Mouse (Mus musculus) lung, embryonic 15.5 days (tissue): Measurements from ENCODE around the gene Ccdc187. TPM values are rescaled to one million over a fixed set of nuclear protein-coding genes. Genes with fewer than 3 reads are reported as not detected.
A peak's percentile ranks its signal among the peaks of the same experiment; 100 is the strongest.

Experiments
- ATAC-seq: fragments of 200-750 bp; cut with Nextera tagmentation; 2 replicates; pipeline ENCODE4 v1.8.0; 2017; ENCODE audit warnings: moderate number of reproducible peaks, borderline replicate concordance; ENCODE audit not compliant: low FRiP score, low TSS enrichment; ENCODE audit errors: extremely low read depth
- H3K27ac ChIP-seq: fragments of 300-500 bp; sonication (generic); 2 replicates; pipeline ENCODE4 v1.5.1; 2015; ENCODE audit warnings: moderate library complexity, mild to moderate bottlenecking, inconsistent platforms
- H3K27me3 ChIP-seq: fragments of 300-500 bp; sonication (generic); 2 replicates; pipeline ENCODE4 v1.6.1; 2015; ENCODE audit warnings: inconsistent platforms
- H3K36me3 ChIP-seq: fragments of 300-500 bp; sonication (generic); 2 replicates; pipeline ENCODE4 v1.6.1; 2015; ENCODE audit warnings: inconsistent platforms
- H3K4me1 ChIP-seq: fragments of 300-500 bp; sonication (generic); 2 replicates; pipeline ENCODE4 v1.6.1; 2015; ENCODE audit warnings: inconsistent platforms
- H3K4me2 ChIP-seq: fragments of 300-500 bp; sonication (generic); 2 replicates; pipeline ENCODE4 v1.6.1; 2015; ENCODE audit warnings: inconsistent platforms, mild to moderate bottlenecking, moderate library complexity
- H3K4me3 ChIP-seq: fragments of 300-500 bp; sonication (generic); 2 replicates; pipeline ENCODE4 v1.5.1; 2015; ENCODE audit warnings: mild to moderate bottlenecking, inconsistent platforms
- H3K9ac ChIP-seq: fragments of 300-500 bp; sonication (generic); 2 replicates; pipeline ENCODE4 v1.6.1; 2015; ENCODE audit warnings: inconsistent platforms
- H3K9me3 ChIP-seq: fragments of 300-500 bp; sonication (generic); 2 replicates; pipeline ENCODE4 v1.6.1; 2016; ENCODE audit warnings: inconsistent platforms
- WGBS: fragments of 180-500 bp; shearing (Covaris S2); methylation state at CpG from one replicate; pipeline ENCODE4 v1.1.7; 2015; 5-methylcytosine and 5-hydroxymethylcytosine counted together
- polyA plus RNA-seq: library from polyadenylated mRNA; unstranded; fragments of >200 nt; fragmentation: Nextera tagmentation; extraction: Ambion mirVana; gene quantifications from 2 replicates; pipeline ENCODE4 v1.2.1, GENCODE M21; 2015

Gene Ccdc187
- polyA plus RNA-seq, 1 experiment from 2014 or later, result 0.34 TPM

GRCm38 (mm10) chr2:26264646-26265045, 29.7 kb downstream of the Ccdc187 start:
- WGBS, result 56% methylated on average over 4 of the region's 4 CpGs
- no peak for ATAC-seq
- H3K4me2 ChIP-seq, result no peak overlapping the region
- H3K4me3 ChIP-seq, result no peak overlapping the region
- H3K27me3 ChIP-seq, result no peaks in the 10 kb centered on the region
- H3K27ac ChIP-seq, result no peak overlapping the region
- no peak overlapping the region for H3K9ac ChIP-seq
- H3K4me1 ChIP-seq, result no peaks in the 10 kb centered on the region
- no peaks in the 10 kb centered on the region for H3K36me3 ChIP-seq
- H3K9me3 ChIP-seq, result no peaks in the 10 kb centered on the region

GRCm38 (mm10) chr2:26257315-26258096, 36.9 kb downstream of the Ccdc187 start:
- no peak overlapping the region for H3K4me3 ChIP-seq
- no peak for ATAC-seq
- no peaks in the 10 kb centered on the region for H3K9me3 ChIP-seq
- H3K9ac ChIP-seq, result no peak overlapping the region
- H3K36me3 ChIP-seq, result no peaks in the 10 kb centered on the region
- no peaks in the 10 kb centered on the region for H3K27me3 ChIP-seq
- 0 out of 2 replicates have a peak, but pooled peaks cover 3% of the 10 kb centered on the region for H3K4me1 ChIP-seq
- WGBS, result 79% methylated on average over 16 of the region's 16 CpGs
- H3K4me2 ChIP-seq, result no peak overlapping the region
- no peak overlapping the region for H3K27ac ChIP-seq

DNA sequence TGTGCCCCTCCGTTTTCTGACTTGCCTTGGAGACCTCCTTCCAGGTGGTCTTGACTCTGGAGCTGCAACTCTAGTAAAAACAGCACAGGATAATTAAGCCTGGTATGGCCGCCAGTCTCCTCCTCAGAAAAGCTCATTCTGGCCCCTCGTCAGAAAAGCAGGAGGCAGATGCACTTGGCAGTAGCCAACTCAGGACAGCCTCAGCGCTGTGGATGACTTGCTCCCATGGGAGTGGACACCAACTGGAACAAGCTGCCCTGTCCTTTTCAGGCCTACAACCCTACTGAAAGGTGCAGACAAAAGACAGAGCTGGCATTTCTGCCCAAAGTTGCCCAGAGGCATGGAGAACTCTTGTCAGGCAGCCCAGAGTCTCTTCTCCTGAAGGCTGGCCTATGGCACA, 39.5 kb downstream of the Ccdc187 start:
- H3K36me3 ChIP-seq, result no peaks in the 10 kb centered on the region
- no peak overlapping the region for H3K27ac ChIP-seq
- H3K9me3 ChIP-seq, result no peaks in the 10 kb centered on the region
- no peak for ATAC-seq
- no peak overlapping the region for H3K4me3 ChIP-seq
- H3K4me2 ChIP-seq, result no peak overlapping the region
- H3K4me1 ChIP-seq, result 0 out of 2 replicates have a peak, but pooled peaks cover 3% of the 10 kb centered on the region
- H3K27me3 ChIP-seq, result no peaks in the 10 kb centered on the region
- 59% methylated on average over 4 of the region's 4 CpGs for WGBS
- no peak overlapping the region for H3K9ac ChIP-seq

DNA sequence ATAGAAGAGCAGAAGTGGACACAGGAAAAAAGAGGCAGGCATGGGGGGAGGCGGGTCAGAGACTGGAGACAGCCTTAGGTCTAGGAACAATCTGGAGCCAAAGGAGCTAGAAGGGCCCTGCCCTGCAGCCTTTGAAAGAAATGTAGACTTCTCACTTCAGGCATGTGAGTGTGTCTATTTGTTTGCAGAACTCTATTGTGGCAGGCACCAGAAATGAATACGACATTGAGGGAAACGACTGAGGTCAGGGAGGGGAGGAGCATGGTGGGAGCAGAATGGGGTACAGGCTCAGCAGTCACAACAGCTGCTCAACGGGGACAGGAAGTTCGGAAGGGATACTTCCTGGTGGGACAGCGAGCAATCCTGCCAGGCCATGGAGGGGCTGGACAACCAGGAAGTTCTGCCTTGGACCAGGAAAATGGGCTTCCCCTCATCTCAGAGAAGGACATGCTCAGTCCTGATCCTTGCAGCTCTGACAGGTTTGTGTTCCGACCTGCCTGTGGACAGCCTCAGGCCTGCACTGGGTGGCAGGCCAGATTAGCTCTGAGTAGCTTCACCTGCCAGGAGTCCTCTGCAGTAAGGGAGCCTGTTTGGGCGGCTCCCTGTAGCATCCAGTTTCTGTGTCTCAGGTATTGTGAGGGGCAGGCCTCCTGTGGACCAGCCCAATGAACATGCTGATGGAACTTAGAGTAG, 41.7 kb downstream of the Ccdc187 start:
- Histone ChIP-seq H3K4me2 (no peak overlapping the region), H3K4me1 (no peaks in the 10 kb centered on the region), H3K27ac (no peak overlapping the region), H3K27me3 (no peaks in the 10 kb centered on the region), H3K9me3 (no peaks in the 10 kb centered on the region), H3K4me3 (no peak overlapping the region), H3K36me3 (no peaks in the 10 kb centered on the region), H3K9ac (no peak overlapping the region)
- ATAC-seq, result no peak
- WGBS, result 45% methylated on average over 8 of the region's 8 CpGs

DNA sequence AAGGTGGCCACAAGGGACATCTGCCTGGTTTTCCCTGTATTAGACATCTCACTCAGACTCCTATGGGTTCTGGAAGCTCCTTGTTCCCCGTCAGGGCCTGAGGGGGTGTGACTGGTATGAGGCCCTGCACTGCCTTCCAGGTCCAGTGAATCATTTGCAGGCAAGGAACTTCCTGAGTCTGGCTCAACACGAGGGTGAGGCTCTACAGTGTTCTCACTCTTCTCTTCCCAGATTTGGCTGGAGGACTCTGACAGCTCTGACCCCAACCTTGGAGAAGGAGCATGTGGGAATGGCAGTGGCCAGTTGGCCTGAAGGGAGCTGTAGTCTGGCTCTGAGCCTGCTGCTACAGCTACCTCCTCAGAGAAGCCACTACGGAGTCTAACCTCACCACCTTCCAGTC, 46.8 kb downstream of the Ccdc187 start:
- WGBS, result 46% methylated on average over 3 of the region's 3 CpGs
- Histone ChIP-seq H3K4me2 (no peak overlapping the region), H3K27me3 (no peaks in the 10 kb centered on the region), H3K4me1 (no peaks in the 10 kb centered on the region), H3K4me3 (no peak overlapping the region), H3K9me3 (no peaks in the 10 kb centered on the region), H3K9ac (no peak overlapping the region), H3K27ac (no peak overlapping the region), H3K36me3 (no peaks in the 10 kb centered on the region)
- ATAC-seq, result no peak

- no peak overlapping the region for H3K4me3 ChIP-seq
- no peaks in the 10 kb centered on the region for H3K9me3 ChIP-seq
- H3K4me2 ChIP-seq, result no peak overlapping the region
- peaks cover 26% of the 10 kb centered on the region for H3K4me1 ChIP-seq
- no peaks in the 10 kb centered on the region for H3K27me3 ChIP-seq
- H3K9ac ChIP-seq, result no peak overlapping the region
- 51% methylated on average over 3 of the region's 3 CpGs for WGBS
- H3K36me3 ChIP-seq, result no peaks in the 10 kb centered on the region
- no peak for ATAC-seq
- H3K27ac ChIP-seq, result 0 out of 2 replicates have a peak overlapping the region, but pooled peaks have one; percentile 37
These were observed 53.5 kb downstream of the Ccdc187 start for GRCm38 (mm10) chr2:26240841-26241240.

DNA sequence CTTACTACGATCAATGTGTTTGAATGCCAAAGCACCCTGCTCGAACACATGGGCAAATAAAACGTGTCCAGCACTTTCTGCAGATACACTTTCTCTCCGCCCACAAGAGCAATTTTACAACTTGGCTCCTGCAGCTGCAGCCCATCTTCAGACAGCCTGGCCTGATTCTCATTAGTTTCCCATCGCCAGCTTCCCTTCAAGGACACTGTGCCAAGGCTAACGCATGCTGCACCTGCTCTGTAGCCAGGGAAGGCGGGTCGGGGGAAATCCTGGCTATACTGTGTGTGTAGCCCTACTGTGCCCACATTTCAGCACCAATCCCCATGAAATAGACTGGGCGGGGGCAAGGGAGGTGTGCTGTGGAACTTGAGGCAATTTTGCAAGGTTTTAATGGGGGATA, 54.0 kb downstream of the Ccdc187 start:
- peak; percentile 40; the same call in 1 of the 2 replicates for ATAC-seq
- Histone ChIP-seq H3K9ac (no peak overlapping the region), H3K27ac (peak overlapping the region; percentile 32; the same call in 1 of the 2 replicates)

GRCm38 (mm10) chr2:26237290-26237782, 57.0 kb downstream of the Ccdc187 start, which contains the start of gene Qsox2:
Gene Qsox2 (minus strand): TSS chr2:26237525.
- under 1% methylated on average over 36 of the region's 36 CpGs for WGBS
- H3K9me3 ChIP-seq, result no peaks in the 10 kb centered on the region
- H3K36me3 ChIP-seq, result no peaks in the 10 kb centered on the region
- H3K4me3 ChIP-seq, result peak within 1 kb of the TSS; percentile 93
- no peaks in the 10 kb centered on the region for H3K27me3 ChIP-seq
- H3K27ac ChIP-seq, result peak within 1 kb of the TSS; percentile 67
- peak within 1 kb of the TSS; percentile 89 for H3K4me2 ChIP-seq
- peaks cover 26% of the 10 kb centered on the region for H3K4me1 ChIP-seq
- ATAC-seq, result peak; percentile 90
- H3K9ac ChIP-seq, result peak within 1 kb of the TSS; percentile 80

More for the DNA sequence above, 54.0 kb downstream of the Ccdc187 start:
- 27% methylated on average over 9 of the region's 9 CpGs for WGBS
- H3K4me3 ChIP-seq, result no peak overlapping the region
- no peaks in the 10 kb centered on the region for H3K27me3 ChIP-seq
- H3K9me3 ChIP-seq, result no peaks in the 10 kb centered on the region
- no peaks in the 10 kb centered on the region for H3K36me3 ChIP-seq
- no peak overlapping the region; the same call in 1 of the 2 replicates for H3K4me2 ChIP-seq
- peaks cover 26% of the 10 kb centered on the region for H3K4me1 ChIP-seq

DNA sequence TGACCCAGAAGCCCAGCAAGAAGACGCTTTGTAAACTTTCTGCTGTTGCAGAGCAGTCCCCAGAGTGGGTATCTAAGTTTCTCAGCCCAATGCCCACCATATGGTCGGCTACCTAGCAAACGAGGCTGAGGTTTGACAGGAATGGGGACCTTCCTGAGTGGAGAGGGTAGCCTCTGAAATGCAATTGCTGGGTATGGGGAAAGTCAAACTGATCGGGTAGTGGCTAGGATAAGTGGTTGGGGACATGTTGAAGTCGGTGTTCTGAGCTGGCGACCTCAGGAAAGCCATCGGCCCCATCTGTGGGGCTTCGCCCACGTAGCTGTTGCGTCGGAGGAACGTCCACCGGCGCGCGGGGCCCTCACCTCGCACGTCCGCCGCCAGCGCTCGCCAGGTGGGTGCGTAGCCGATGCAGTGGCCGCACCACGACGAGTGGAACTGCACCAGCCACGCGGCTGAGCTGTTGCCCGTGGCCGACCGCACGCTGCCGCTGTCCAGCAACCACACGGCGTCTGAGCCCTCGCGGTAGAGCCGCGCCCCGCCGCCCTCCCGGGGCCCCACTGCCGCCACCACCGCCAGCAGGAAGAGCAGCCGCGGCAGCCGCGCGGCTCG, 57.6 kb downstream of the Ccdc187 start:
- ATAC-seq, result peak; percentile 61

GRCm38 (mm10) chr2:26234771-26235170, 59.6 kb downstream of the Ccdc187 start:
- peaks cover 10% of the 10 kb centered on the region for H3K4me1 ChIP-seq
- no peaks in the 10 kb centered on the region for H3K9me3 ChIP-seq
- no peaks in the 10 kb centered on the region for H3K36me3 ChIP-seq
- H3K27me3 ChIP-seq, result no peaks in the 10 kb centered on the region
- H3K4me2 ChIP-seq, result no peak overlapping the region
- no peak overlapping the region for H3K9ac ChIP-seq
- H3K27ac ChIP-seq, result no peak overlapping the region
- ATAC-seq, result no peak
- no peak overlapping the region for H3K4me3 ChIP-seq
- WGBS, result 70% methylated on average over 2 of the region's 2 CpGs

More for the DNA sequence above, 57.6 kb downstream of the Ccdc187 start:
- peak overlapping the region; percentile 93 for H3K4me3 ChIP-seq
- peak overlapping the region; percentile 89 for H3K4me2 ChIP-seq
- under 1% methylated on average over 51 of the region's 51 CpGs for WGBS
- no peaks in the 10 kb centered on the region for H3K27me3 ChIP-seq
- H3K9ac ChIP-seq, result peak overlapping the region; percentile 80
- no peaks in the 10 kb centered on the region for H3K9me3 ChIP-seq
- H3K4me1 ChIP-seq, result peaks cover 26% of the 10 kb centered on the region
- peak overlapping the region; percentile 67 for H3K27ac ChIP-seq
- no peaks in the 10 kb centered on the region for H3K36me3 ChIP-seq

DNA sequence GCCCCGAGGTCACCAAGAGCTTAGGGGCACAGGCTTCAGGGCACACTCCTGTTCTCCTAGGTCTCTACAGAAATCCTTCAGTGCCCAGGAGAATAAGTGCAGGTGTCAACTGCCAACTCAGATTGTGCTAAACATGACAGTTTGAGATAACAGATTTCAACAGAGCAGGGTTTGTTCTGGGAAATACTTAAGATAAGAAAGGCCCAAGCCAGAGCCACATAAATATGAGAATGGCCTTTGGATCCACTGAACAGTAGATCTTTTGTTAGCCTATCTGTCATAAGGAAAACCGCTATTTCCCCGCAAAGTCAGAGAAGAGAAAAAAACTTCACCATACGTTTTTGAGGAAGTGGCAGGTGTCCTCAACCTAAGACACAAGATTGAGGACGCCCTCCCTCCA, 60.1 kb downstream of the Ccdc187 start:
- 60% methylated on average over 5 of the region's 5 CpGs for WGBS
- no peak for ATAC-seq
- Histone ChIP-seq H3K27me3 (no peaks in the 10 kb centered on the region), H3K9ac (no peak overlapping the region), H3K36me3 (no peaks in the 10 kb centered on the region), H3K4me3 (no peak overlapping the region), H3K4me2 (no peak overlapping the region), H3K27ac (no peak overlapping the region), H3K4me1 (peaks cover 8% of the 10 kb centered on the region), H3K9me3 (no peaks in the 10 kb centered on the region)
